Mouse (Mus musculus): ENCODE measurements around the gene Olfr56.
"Not testable (repeated sequence)": the region's sequence is repeated elsewhere in the genome, so short reads cannot be mapped to it uniquely, and the experiment has no call there.

DNA sequence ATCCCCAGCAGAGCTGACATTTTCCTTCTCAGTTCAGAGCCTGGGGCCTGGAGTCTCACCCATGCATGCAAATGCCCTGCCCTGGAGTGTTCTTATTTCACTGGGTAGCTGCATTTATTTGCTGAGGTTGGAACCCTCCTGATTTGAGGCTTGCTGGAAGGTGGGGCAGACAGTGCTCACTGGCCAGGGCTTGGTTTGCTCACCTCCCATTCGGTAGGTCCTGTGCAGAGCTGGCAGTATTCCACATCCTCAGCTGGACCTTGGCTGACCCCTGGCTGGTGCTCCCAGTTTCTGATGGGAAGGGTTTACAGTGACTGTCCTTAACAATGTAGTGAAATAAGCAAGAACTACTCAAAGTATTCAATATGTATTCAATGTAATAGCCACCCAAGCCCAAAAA lies 44.8 kb upstream of the Olfr56 start:
- not testable (repeated sequence) for TF ChIP-seq CTCF (IDR thresholded peaks at IDR 0.05; ENCODE audit: borderline replicate concordance, control insufficient read depth, extremely low read depth, insufficient read depth, low read length, poor library complexity); POLR2A (IDR thresholded peaks at IDR 0.05; ENCODE audit: control insufficient read depth, extremely low read depth, insufficient read depth, low read length, poor library complexity)
